Mouse (Mus musculus): Measurements from ENCODE around the gene Faf1.

DNA sequence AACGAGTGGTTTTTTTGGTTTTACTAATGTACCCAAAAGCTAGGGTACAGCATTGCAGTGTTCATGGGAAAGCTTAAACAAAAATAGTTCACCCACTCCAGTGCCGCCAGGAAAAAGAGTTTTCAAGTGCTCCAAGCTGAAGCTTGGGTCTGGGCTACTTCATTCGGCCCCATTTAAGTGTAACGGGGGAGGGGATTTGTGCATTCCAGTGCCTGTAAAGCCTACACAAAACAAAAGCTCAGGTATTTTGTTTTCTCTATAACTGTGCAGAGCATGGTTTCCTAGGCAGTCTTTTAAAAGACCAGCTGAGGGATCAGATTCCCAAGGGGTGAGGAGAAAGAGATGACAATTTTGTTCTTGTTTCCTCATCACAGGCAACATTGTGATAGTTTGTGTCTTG, 207.9 kb downstream of the Faf1 start:
- TF ChIP-seq CTCF (IDR thresholded peaks at IDR 0.05) (no peak), EP300 (IDR thresholded peaks at IDR 0.05) (no peak)

Data from lung, postnatal 0 days (tissue).